Mouse (Mus musculus) kidney, postnatal 4 days (tissue): ENCODE measurements around the gene Actr1a.

Source experiments
- DNase-seq, 2 experiments: peaks; one replicate each; pipeline ENCODE4 v3.0.0; 2021; ENCODE audit warnings: mixed read lengths in 2 of 2

Gene Actr1a

DNA sequence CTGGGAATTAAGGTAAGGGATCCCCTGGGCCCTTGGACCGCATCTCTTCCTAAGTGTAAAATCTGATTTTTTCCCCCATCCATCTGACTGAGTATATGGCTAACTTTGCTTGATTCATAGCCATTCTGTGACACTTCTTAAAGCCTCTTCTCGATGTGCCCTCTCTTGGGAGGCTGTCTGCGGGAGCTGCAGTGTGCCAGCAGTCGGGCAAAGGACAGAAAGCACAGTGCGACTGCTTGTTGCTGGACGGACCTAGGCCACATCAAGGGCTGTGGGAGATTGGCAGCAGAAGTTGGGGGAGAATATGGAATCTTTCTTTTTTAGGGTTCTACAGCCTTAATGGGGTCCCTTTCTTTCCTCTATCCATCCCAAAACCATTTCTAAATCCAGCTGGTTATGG lies 3.8 kb upstream of the Actr1a start:
- DNase-seq, result no peak

DNA sequence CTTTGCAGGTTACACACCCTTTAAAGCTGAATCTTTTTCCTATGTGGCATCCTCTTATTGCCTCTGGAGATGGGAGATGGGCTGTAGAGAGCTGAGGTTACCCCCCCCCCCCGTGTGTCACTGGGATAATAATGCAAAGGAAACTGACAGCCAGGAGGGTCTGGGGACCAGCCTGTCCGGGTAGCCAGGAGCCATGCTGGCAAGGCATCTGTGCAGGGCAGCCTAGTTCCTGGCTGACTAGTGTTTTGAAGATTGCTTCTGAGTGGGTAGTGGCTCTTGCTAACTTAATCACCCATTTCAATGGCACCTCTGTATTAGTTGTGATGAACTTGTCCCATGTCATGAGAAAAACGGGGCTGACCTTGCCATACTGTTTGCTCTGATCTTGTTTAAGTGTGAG lies 2.9 kb upstream of the Actr1a start:
- DNase-seq, result no peak

DNA sequence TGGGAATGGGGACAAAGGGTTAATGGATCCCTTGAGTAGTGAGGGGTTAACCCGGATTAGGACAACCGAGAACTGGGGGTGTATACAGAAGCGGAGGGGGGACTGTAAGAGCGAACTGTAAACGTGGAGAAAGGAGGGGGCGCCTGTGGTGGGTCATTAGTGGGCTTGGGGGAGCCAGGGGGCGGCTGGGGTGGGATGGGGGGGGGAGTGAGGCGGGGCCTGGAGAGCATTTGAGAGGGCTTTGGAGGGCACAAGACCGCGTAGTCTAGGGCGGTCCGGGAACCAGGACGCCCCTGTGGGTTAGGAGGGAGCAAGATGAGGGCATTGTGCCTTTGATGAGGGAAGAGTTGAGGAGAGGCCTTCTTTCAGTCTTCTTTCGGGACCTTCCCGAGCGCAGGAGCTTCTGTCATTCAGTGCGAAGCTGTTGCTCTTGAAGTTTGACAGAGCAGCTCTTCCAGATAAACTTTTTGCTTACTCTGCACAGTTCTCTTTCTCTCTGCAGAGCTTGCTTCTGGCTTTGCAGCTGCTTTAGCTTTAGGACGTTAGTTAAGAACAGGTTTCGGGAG lies 2.0 kb upstream of the Actr1a start:
- DNase-seq, result peak; percentile 34 to 55

DNA sequence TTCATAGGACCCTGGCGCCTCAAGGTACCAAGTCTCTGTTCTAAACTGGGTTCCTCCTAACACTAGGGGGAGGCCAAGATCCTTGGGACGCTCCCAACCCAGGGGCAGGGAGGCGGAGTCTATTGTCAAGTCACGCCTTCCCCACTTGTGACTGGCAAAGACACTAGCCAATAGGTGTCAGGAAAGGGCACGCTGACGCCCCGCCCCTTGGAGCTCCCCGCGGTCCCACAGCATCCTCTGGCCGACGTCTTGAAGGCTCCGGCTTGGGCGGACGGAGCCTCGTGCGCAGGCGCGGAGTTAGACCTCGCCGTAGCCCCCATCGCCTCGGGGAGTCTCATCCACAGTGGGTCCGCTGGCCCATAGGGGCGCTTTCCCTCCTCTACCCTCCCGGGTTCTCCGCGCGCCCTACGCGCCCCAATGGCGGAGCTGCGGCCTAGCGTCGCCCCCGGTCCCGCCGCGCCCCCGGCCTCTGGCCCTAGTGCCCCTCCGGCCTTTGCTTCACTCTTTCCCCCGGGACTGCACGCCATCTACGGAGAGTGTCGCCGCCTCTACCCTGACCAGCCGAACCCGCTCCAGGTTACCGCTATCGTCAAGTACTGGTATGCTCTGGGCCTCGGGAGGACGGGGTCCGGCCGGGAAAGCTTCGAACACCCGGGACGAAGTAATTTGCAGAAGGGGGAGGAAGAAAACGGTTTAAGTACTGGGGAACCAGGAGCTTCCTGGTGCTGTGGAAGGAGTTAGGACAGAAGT lies 1.3 kb upstream of the Actr1a start, which contains the start of gene Sufu:
Sufu (plus strand) TSS at position 211 of the 750 bp plus-strand sequence.
- peak; percentile 98 to 99 for DNase-seq

DNA sequence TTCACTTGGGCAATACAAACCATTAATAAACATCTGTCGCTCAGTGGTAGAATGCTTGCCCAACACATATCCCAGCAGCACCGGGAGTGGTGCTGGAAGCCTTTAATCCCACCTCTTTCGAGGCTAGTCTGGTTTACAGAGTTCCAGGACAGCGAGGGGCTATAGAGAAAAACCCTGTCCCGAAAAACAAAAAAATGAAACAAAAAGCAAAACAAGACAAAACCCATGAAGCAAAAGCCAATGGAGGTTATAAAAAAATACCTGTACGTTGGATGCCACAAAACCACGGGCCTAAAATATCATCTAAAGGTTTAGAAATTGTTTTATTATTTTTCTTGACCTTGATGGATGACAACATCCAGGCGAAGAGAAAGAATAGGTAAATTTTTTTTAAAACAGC lies 561 bp upstream of the Actr1a start:
- DNase-seq, result no peak

DNA sequence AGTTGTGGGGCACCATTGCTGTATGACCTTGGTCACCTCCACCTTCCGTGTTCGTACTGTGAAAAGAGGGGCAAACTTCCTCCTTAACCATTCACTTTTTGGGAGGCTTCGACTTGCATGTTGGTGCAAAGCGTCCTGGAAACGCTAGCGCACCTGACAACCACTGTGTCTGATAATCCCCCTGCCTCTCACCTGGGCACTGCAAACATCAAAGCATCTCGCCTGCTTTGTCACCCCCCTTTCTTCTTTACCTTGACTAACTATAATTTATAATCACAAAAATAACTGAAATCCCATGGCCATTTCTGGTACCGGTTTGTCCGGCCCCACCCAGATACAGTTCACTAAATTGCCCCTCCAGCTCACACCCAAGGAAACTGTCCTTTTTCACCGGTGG lies 838 bp downstream of the Actr1a start:
- no peak for DNase-seq

DNA sequence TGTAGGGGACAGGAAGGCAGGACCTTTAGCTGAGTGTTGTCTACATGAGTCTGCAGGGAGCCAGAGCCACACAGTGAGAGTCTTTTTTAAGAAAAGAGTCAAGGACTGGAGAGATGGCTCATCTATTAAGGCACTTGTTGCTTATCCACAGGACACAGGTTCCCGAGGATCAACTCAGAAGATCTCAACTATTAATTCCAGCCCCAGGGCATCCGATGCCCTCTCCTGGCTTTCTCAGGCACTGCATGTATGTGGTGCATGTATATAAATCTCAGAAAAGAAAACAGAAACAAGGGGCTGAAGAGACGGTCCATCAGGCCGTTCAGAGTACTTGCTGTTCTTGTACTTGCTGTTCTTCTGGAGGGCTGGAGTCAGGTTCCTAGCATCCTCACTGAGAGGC lies 3.5 kb downstream of the Actr1a start:
- peak; percentile 71 to 74 for DNase-seq

DNA sequence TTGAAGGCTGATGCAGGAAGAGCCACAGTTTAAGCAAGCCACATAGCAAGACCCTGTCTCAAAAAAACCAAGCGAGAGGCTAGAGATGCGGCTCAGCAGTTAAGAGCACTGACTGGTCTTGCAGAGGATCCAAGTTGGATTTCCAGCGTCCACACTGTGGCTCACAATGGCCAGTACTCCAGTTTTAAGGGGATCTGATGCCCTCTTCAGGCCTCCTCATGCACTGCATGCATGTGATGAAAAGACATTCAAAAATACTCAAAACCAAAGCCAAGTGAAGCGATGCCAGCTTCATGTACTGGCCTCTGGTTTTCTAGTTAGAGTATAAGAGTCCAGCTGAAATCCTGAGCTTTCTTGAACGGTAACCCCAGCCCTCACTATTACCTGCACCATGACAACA lies 5.7 kb downstream of the Actr1a start:
- peak in 1 of 2 experiments; percentile 42 for DNase-seq

DNA sequence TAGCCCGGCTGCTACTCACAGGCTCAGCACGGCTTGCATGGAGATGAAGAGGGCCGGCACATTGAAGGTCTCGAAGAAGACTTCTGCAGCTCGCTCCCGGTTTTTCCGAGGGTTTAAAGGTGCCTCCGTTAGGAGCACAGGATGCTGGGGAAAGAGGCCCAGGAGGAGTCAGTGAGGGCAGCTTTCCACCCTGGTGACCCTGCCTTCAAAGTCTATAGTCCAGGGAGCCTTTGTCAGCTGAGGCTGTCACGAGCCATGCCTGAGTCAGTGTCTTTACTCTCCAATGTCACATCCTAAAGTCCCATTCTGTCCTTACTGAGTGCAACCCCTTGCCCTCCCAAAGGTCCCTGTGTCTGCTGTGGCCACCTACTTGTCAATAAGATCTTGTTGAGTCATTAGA lies 13.3 kb downstream of the Actr1a start:
- DNase-seq, result peak in 1 of 2 experiments; percentile 35

DNA sequence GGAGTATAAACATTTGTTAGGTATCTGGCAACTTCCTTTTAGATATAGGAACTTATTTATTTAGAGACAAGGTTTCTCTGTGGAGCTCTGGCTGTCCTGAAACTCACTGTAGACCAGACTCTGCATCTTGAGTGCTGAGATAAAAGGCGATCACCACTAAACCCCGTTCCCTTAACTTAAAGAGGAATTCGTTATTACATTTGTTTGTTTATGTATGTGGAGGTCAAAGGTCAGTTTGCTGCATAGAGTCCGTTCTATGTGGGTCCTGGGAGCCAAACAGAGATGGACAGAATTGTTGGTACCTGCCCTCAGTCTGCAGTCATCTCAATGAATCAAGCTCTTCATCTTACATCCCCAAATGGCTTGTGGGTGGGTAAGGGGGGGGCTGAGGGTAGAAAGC lies 19.7 kb downstream of the Actr1a start:
- DNase-seq, result no peak

DNA sequence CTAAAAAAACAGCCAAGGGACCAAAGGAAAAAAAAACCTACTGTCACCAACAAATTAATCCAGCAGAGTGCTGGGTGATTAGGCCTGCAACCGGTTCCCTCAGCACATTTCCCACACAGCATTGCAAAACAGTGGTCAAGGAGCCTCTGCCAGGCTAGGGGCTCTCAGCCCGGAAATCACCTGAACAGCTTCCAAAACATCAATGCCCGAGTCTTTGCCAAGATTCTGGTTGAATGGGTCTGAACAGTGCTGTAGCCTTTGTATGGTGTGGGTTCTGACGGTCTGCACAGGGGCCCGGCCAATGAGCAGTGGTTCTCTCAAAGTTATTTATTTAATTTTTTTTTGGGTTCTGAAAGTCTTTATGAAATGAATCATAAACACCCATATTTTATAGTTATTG lies 20.1 kb downstream of the Actr1a start:
- DNase-seq, result no peak

DNA sequence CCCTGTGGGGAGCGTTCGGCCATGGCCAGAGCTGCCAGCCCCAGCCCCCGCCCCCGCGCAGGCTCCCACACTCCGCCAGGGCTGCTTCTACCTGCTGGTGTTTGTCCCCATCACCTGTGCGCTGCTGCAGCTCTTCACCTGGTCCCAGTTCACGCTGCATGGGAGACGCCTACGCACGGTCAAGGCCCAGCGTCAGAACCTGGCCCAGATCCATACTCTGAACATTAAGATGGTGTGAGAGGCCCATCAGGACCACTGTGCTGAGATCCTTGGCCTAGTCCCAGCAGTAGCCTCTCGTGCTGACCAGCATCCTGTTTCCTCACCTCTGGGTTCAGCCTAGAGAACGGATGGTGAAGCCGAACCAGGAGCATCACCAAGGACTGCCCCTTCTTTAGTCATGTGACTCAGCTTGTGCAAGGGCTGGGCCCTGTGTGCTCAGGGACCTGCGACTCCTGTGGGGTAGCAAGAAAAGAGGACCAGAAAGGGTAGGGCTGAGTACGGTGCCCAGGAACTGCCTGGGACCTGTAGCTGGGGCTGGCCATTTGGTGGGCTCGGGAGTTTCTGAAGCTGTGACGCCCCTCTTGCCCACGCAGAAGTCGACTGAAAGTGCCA lies 21.0 kb downstream of the Actr1a start:
- peak in 1 of 2 experiments; percentile 18 for DNase-seq

DNA sequence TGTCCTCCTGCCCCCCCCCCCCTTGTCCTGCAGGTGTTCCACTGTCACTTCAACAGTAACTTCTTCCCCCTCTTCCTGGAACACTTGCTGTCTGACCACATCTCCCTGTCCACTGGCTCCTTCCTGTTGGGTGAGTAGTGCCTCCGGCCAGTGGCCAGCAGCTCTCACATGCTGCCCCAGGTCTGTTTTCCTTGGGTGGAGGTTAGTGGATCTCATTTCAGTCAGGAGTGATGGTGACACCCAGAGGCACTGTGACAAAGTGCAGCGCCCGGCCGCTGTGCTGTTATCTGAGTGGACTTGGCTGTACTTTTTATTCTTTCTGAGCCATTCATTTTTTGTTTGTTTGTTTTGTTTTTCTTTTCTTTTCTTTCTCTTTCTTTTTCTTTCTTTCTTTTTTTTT lies 26.3 kb downstream of the Actr1a start:
- DNase-seq, result peak; percentile 77 to 83

DNA sequence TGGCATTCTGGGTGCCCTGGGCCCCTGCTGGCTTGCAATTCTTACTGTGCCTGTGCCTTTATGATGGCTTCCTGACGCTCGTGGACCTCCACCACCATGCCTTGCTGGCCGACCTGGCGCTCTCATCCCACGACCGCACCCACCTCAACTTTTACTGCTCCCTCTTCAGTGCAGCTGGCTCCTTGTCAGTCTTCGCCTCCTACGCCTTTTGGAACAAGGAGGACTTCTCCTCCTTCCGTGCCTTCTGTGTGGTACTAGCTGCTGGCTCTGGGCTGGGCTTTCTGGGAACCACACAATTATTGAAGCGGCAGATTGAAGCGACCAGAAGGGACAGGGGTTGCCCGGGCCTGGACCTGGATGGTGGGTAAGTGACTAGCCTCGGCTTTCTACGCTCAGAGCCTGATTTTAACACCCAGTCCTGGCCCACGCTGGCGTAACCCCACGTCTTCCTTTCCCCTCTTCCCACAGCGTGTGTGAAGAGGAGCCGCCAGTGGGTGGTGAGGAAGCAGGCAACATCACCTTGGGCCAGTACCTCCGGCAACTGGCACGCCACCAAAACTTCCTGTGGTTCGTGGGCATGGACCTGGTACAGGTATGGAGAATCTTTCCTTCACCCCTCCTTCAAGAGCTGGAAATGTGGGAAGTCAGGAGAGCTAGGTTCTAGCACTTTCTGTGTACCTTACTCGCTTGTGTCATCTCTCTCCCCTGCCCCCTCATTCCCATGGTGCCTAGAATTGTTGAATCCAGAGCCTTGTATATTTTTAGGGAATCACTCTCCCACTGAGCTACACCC lies 27.6 kb downstream of the Actr1a start:
- no peak for DNase-seq

DNA sequence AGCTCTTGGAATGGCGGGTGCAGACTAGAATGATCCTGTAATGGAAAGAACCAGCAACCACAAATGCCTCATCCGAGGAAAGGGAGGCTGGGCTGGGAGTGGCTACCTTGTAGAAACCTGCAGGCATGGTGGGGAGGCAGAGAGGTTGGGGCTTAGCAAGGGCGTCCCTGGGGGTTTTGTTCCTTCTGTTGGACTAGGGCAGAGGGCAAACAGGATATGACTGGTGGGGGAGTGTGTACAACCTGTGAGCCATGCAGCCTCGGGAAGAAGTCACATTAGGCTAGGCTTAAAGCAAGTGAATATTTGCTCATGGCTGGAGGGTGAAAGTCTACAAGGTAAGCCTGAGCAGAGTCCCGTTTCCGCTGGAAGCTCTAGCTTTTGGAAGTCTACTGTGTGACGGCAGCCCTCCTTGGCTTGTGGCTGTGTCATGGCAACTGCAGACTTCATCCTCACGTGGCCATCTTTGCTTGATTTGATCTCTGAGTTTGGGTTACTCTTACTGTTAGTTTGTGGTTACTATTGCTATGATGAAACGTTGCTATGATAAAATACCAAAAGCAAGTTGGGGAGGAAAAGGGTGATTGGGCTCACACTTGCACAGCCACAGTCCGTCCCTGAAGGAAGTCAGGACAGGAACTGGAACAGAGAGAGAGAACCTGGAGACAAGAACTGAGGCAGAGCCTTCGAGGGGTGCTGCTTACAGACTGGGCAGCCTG lies 32.1 kb downstream of the Actr1a start:
- peak in 1 of 2 experiments; percentile 23 for DNase-seq

DNA sequence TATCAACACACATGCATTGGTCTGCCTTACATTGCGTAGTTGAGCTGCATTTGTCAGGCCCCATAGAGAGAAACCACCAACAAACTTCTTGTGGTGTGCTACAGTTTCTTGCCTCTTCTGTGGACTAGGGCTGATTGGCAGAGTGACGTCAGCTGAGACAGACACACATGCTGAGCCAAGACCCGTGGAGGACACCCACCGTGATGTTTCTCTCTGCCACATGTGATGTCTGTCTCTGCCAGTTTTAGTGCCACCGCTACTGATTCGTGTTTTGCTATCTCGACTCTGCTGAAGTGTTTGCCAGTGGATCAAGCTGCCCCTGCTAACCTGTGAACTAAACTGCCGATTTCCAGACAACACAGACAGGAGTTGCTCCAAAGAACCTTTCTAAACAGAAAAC lies 33.4 kb downstream of the Actr1a start:
- no peak for DNase-seq

DNA sequence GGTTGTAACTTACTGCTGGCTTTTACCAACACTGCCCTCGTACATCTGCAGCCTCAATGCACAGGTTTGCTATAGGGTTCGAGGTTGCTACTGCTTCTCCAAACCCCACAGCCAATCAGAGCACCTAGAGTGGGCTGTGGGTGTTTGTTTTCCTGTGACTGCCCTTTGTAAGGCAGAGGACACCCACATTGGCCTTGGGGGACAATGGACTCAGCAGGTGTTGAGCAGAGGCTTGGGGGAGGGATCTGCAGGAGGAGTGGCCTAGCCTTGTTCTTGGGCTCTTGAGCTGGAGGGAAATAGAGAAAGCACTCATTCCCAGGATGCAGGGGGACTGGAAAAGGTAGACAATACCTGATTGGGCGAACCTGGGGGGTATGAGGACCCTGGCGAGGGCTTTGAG lies 37.2 kb downstream of the Actr1a start:
- no peak for DNase-seq

DNA sequence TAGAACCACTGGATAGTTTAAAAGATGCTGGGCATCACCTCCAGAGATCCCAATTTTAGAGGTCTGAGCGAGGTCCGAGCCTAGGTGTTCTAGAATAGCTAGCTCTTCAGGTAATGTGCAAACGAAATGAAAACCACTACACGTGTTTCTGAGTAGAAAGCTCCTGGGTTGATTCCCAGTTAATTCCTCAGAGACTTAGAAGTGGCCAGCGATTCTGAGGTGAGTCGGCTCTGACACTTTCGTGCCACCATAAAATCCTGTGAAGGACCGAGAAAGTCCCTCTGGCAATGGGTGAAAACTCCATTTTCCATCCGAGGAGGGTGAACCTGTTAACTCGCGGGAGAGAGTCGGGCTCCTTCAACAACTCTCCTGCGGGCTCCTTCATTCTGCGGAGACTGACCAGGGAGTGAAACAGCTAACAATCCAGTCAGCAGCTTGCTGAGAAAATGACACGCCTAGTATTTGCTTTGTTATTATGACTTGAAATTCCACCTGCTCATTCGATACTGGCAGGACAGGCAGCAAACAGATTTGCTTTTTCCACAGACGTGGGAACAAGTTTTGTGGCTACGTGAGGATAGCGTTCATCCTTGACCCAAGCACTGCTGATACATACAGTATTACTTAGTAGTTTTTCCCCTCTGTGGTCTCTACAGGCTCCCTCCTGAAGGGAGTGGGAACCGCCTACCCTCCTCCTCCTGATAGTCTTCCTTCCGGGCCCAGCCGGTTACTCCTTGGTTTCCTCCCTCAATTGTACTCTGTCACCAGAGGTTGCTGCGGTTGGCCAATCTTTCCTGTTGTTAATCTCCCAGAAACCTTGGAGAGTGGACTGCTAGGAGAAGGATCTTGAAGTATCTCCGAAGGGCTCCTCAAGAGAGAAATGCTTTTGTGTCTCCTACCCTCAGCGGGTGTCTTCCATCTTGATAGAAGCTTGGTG lies 37.9 kb downstream of the Actr1a start:
- DNase-seq, result peak; percentile 36 to 67

DNA sequence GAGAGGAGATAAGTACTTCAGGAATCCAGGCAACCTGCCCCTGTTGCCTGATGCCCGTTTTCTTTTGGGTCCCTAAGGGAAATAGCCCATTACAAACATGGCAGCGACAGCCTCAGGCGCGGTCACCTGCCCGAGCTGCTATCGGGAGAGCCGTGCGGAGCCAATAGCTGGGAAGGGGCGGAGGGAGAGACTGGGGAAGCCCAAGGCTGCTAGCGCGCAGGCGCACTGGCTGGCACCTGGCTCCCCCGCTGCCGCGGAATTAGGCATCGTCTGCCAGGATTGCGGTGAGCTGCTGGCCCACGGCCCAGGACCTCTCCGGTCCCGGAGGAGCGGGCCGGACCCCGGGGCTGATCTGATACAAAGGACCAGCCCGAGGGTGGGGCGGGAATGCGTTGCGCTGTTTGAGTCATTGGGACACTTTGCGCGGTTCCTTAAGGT lies 38.8 kb downstream of the Actr1a start:
- DNase-seq, result peak; percentile 86 to 92

DNA sequence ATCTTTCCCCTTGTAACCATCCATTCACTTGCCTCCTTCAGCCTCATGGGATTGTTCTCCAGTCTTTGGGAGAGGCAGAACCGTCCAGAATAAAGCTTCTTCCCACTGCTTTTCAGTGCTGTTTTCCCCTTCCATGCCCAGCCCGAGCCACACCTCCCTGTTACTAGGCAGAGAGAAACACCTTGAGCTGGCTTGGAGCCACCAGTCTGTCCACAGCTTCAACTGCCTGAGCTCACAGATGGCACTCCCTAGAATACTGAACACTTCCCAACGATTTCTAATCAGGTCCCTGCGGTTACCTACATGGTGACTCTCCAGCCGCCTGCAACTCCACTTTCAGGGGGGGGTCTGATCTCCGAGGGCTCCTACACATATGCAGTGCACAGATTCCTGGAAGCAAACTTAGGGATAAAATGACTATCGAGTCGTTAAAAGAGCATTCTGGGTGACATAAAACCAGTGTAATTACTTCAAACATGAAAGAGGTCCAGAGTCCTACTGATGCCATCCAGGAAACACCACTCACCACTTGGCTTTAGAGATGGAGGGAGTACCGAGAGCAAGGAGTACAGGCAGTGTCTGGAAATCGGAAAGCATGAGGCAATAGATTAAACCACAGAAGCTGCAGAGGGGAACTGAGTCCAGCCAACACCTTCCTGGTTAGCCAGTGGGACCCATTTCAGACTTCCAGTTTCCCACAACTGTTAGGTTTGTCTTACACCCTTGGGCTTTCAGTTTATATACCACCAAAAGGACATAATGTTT lies 45.2 kb downstream of the Actr1a start, which contains the start of gene 2310034G01Rik:
2310034G01Rik (minus strand) TSS at position 135 of the 765 bp plus-strand sequence.
- DNase-seq, result no peak

DNA sequence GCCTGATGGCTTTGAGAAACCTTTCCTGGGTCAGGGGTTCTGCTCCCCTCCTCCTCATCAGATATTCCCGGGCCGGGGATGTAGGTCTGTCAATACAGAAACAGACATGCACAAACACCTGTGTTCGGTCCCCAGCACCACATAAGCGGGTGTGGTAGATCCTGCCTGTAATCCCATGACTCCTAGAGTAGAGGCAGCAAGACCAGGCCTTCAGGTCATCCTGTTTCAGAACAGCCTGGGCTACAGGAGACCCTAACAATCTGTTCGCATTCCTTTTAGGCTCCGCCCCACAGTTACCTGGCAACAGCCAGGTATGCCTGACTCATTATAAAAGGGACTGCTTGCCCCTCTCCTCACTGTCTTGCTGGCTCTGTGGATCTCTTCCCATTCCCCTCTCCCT lies 46.0 kb downstream of the Actr1a start:
- peak in 1 of 2 experiments; percentile 18 for DNase-seq
